Mouse (Mus musculus) spleen, embryonic (tissue): Measurements from ENCODE around the gene Hinfp.
"Not testable (repeated sequence)": the region's sequence is repeated elsewhere in the genome, so short reads cannot be mapped to it uniquely, and the experiment has no call there.

Experiments used
- CTCF ChIA-PET: fragments of 350-600 bp; sonication (Branson Sonifier 250); formaldehyde crosslinking; loops from one replicate; lab custom pipeline; 2022; lab: Charles Lee

Gene Hinfp

GRCm38 (mm10) chr9:44305466-44306079 lies at the start of gene Hinfp:
Hinfp (minus strand) TSS chr9:44305671.
- CTCF ChIA-PET, result no interaction called here

- CTCF ChIA-PET, result interaction anchor here (0.6 kb wide), 1 partner anchor 424 kb away, joined by 7 read pairs; no protein-coding TSS in a partner anchor
Observed at GRCm38 (mm10) chr9:44353142-44353541, 47.7 kb upstream of the Hinfp start.

- CTCF ChIA-PET, result no interaction called here
Observed at GRCm38 (mm10) chr9:44352337-44352736, 46.9 kb upstream of the Hinfp start.

GRCm38 (mm10) chr9:44351396-44351795 lies 45.9 kb upstream of the Hinfp start:
- CTCF ChIA-PET, result interaction anchor here (0.7 to 0.8 kb wide), 2 partner anchors 83 to 228 kb away, joined by 3 to 5 read pairs; partner anchors contain the start of gene Nlrx1

- CTCF ChIA-PET, result interaction anchor here (0.7 to 0.8 kb wide), 2 partner anchors 28 to 361 kb away, joined by 3 read pairs; no protein-coding TSS in a partner anchor
Observed at GRCm38 (mm10) chr9:44348546-44348945, 43.1 kb upstream of the Hinfp start.

- CTCF ChIA-PET, result interaction anchor here (0.8 to 1.1 kb wide), 2 partner anchors 21 to 27 kb away, joined by 3 read pairs; no protein-coding TSS in a partner anchor
Observed at GRCm38 (mm10) chr9:44347621-44348020, 42.1 kb upstream of the Hinfp start.

- CTCF ChIA-PET, result interaction anchor here (1.1 kb wide), 1 partner anchor 20 kb away, joined by 3 read pairs; no protein-coding TSS in a partner anchor
Observed at GRCm38 (mm10) chr9:44347166-44347565, 41.7 kb upstream of the Hinfp start.

GRCm38 (mm10) chr9:44345570-44346433 lies 40.3 kb upstream of the Hinfp start:
- CTCF ChIA-PET, result no interaction called here

- CTCF ChIA-PET, result interaction anchor here (0.5 to 0.6 kb wide), 2 partner anchors 169 to 324 kb away, joined by 3 read pairs; no protein-coding TSS in a partner anchor
Observed at GRCm38 (mm10) chr9:44343781-44344421, 38.4 kb upstream of the Hinfp start, which contains the start of gene Hmbs. Hmbs (minus strand) TSS chr9:44344228.

- CTCF ChIA-PET, result no interaction called here
Observed at GRCm38 (mm10) chr9:44343290-44343689, 37.8 kb upstream of the Hinfp start.

- CTCF ChIA-PET, result no interaction called here
Observed at GRCm38 (mm10) chr9:44342605-44343004, 37.1 kb upstream of the Hinfp start.

- CTCF ChIA-PET, result no interaction called here
Observed at GRCm38 (mm10) chr9:44342173-44342572, 36.7 kb upstream of the Hinfp start.

- CTCF ChIA-PET, result no interaction called here
Observed at GRCm38 (mm10) chr9:44341487-44341886, 36.0 kb upstream of the Hinfp start.

- CTCF ChIA-PET, result interaction anchor here (0.6 kb wide), 2 partner anchors 47 to 320 kb away, joined by 4 read pairs; no protein-coding TSS in a partner anchor
Observed at GRCm38 (mm10) chr9:44338574-44338973, 33.1 kb upstream of the Hinfp start.

- CTCF ChIA-PET, result no interaction called here
Observed at GRCm38 (mm10) chr9:44337436-44338169, 32.1 kb upstream of the Hinfp start.

GRCm38 (mm10) chr9:44336964-44337363 lies 31.5 kb upstream of the Hinfp start:
- CTCF ChIA-PET, result no interaction called here

- CTCF ChIA-PET, result not testable (repeated sequence)
Observed at GRCm38 (mm10) chr9:44336513-44336912, 31.0 kb upstream of the Hinfp start.

- CTCF ChIA-PET, result interaction anchor here (0.5 kb wide), 1 partner anchor 29 kb away, joined by 4 read pairs; no protein-coding TSS in a partner anchor
Observed at GRCm38 (mm10) chr9:44336093-44336406, 30.6 kb upstream of the Hinfp start.

- CTCF ChIA-PET, result interaction anchor here (0.5 kb wide), 1 partner anchor 28 kb away, joined by 4 read pairs; no protein-coding TSS in a partner anchor
Observed at GRCm38 (mm10) chr9:44335331-44336092, 30.0 kb upstream of the Hinfp start.
